Mouse (Mus musculus): ENCODE results near the gene Lrba.

Lrba gene

DNA sequence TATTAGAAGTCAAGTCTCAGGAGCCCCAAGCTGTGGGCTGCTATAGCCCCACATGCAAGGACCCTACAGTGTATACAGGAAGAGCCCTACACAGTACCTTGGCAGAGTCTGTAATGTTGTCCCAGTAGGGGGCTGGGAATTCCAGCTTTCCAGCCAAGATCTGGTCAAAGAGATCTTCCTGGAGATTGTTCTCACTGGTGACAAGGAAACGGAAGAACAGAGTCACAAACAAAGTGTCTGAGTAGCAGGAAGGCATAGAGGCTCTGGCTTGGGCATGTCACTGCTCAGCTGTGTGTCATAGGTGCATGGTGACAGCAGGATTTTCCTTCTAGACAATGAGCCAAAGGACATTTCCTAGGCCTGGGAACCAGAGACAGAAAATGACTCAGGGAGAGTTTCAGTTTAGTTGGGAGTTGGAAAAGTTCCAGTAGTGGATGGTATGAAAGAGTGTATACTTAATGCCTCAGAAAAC, 569.3 kb downstream of the Lrba start:
- DNase-seq (ENCODE audit: low spot score in 2 of 2), result no peak

DNA sequence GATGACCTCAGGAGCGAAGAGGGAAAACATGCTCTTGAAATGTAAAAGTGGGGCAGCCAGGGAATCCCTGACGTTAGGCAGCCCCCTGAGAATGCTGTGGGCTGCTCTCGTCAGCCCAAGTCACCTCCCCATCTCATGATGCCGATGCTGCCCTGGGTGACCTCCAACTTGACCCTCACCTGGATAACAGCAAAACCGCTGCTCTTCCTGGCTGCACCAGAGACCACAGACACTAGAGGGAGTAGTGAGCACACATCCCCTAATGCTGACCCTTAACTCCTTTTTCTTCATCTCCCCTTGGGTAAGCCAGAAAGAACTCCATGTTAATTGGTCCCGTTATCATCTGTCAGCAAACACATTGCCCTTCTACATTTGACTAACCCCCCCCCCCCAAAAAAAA, 572.2 kb downstream of the Lrba start:
- DNase-seq (ENCODE audit: low spot score in 2 of 2), result no peak

DNA sequence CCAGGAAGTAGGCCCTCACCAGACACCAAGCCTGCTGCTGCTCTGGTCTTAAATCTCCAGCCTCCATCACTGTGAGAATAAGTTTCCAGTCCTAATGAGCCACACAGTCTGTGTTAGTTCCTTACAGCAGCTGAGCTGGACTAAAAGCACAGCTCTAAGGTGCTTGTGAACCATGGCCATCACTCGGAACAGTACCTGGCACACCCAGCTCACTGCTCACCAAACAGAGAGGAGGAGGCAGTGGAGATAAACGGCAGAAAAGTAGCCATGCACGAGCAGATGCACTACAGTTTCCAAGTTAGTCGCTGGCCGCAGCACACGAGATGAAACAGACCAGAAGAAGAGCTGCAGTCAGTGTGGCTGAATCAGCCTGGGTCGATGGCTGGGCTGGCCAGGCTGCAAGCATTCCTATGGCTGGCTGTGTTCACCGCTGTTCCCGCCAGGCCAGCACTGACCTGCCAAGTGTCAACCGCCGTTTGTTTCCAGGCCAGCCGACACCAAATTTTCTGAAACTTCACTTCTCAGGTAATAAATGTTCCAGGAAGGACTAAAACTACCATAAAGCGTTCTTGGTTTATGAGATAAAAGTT, 573.5 kb downstream of the Lrba start:
- DNase-seq (ENCODE audit: low spot score in 2 of 2), result no peak

DNA sequence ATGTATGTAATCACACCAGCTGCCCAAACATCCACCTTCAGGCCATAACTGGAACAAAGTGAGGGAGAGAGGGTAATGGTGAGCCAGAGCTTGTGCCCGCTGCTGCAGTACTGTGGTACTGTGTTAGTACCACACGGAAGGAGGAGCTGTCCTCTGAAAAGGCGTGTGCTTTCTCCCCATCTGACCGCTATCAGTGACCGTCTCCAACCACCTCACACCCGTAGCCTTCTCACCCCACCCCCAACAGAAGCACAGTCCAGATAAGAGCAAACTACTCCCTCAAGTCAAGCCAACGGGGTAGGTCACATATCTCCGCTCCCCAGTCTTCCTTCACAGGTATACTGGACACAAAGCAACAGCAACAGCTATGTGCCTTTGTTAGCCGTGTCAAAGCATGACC, 574.6 kb downstream of the Lrba start:
- DNase-seq (ENCODE audit: low spot score in 2 of 2), result peak; percentile 37 to 69

DNA sequence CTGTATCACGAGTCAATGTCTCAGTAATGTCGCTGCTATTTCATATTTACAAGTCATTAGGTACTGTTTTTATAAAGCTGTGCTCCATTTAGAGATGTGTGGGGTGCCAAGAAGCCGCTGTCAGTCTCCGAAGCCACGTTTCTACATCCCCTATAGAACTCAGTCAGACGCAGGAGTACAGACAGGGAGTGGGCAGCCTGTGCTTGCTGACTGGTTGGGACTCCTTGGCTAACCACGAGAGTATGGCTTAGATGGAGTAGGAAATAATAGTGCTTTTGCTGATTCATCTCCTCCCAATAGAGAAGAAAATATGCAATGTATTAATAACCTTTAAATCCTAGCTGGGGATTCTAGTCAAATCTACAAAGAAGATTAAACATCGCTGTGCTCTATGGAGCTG, 576.4 kb downstream of the Lrba start:
- DNase-seq (ENCODE audit: low spot score in 2 of 2), result no peak

DNA sequence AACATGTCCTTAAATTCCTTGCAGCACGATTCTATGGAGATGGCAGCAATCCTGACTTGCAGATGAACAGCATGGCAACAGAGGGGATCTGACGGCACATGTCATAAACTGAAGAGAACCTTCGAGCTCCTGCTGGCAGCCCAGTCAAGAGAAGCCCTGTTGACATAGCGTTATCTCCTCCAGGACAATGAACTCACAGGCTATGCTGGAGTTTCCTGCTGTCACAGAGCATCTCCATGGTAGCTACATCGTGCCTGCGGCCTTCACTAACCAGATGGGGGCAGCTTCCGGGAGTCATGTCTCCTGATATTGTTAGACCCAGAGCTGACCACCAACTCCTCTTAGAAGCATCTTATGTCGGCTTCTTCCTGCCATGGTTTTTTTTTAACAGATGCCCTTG, 578.3 kb downstream of the Lrba start:
- no peak for DNase-seq (ENCODE audit: low spot score in 2 of 2)

DNA sequence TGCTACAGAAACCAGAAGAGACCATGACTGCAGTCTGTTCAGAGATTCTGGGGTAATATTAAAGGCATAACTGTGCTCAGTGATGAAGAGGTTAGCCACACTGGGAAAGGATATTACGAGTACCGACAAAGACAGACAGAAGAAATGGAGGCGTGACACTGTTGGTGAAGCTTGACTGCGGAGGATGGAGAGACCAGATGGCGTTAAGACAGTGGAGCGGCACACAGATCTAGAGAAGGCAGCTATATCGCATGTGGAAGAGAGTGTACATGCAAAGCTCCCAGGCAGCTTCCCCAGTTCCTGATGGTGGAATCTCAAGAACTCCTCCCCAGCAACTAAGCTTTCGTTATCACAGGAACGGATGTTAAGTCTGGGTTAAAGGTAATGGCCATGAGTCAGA, 579.8 kb downstream of the Lrba start:
- no peak for DNase-seq (ENCODE audit: low spot score in 2 of 2)

DNA sequence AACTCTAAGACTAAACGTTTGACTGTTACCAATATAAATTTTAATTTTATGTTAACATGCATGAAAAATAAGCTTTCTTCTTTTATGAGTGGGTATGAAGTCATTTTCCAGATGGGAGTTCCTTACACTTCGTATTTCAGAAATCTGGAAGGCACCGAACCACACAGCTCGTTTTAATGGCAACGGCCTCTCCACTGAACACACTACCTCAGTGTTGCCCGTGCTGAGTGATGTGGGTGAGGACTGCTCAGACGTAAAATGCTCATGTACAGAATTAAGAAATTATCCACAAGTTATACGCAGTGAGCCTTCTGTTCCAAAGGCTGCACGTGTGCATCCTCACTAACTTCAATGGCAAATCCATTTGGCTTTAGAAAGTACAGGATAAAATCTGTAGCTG, 582.4 kb downstream of the Lrba start:
- no peak for DNase-seq (ENCODE audit: low spot score in 2 of 2)

DNA sequence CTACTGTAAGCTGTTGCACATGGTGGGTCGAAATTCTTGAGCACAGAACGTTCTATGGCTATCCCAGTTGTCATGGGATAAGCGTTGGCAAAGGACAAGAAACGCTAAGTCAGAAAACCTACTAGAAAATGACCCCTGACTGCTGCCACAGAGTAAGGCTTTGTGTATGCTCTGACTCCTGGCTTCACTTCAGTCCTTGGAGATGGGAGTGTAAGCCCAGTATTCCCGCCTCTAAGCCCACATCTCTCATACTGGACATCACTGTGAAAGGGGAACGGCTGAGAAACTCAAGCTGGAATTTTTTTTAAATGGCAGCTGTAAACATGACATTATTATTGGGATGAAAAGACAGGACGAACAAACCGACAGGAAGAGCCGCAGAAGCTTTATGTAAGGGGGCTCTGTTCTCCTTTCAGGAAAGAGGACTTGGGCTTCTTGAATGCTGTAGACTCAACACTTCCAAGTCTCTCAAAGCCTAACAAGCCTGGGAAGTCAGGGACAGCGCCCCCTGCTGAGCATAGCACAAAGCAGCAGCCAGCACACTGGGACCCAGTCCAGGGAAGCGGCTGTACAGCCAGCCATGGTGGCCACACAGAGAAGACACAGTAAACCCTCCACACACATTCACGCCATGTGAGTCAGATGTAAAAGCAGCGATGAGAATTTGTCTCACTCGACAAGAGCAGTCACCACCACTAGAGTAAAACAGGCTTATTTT, 583.4 kb downstream of the Lrba start:
- no peak for DNase-seq (ENCODE audit: low spot score in 2 of 2)

DNA sequence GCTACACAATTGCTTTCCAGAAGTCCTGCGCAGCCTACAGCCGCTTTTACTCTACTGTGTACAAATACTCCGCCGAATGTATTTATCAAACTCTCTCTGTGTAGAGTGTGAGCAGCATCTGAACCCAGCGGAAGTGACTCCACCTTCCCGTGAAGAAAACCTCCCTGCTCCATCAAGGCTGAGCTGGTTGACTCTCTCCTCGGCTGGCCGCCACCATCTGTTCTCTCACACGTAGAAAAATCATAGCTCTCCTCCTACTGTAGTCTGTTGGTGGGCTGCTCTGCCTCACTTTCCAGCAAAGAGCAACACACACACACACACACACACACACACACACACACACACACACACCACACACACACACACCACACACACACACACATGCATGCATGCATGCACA, 584.7 kb downstream of the Lrba start:
- DNase-seq (ENCODE audit: low spot score in 2 of 2), result no peak

DNA sequence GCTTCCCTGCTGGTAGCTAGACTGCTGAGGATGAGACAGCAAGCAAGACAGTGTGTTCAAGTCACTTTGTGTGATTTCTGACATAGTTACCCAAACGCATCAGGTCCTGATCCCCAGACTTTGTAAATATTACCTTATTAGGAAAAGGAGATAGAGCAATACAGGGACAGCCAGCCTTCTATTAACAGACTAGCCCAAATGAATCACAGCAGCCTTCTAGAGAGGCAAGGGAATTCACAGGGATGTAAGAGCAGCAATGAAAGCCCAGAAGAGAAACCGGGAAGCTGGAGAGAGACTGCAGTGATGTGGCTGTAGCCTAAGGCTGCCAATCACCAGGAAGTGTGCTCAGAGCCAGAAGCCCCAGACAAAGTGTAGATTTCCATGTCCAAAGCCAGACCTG, 585.2 kb downstream of the Lrba start:
- DNase-seq (ENCODE audit: low spot score in 2 of 2), result no peak

DNA sequence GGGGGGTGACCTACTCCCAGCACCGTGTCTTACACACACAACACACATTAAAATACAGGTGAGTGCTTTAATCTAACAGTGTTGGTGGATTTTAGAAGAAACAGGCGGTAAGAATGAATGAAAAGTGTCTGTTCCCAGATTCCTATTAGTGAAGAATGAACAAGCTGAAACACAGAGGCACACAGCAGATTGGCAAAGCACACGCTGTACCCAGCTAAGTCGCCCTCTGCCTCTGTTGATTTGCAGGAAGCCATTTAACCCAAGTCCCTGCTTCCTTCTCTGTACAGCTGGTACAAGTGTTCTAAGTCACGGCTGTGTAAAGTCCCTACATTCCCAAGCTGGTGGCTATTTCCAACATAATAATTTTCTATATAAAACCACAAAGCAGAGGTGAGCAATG, 586.4 kb downstream of the Lrba start:
- no peak for DNase-seq (ENCODE audit: low spot score in 2 of 2)

DNA sequence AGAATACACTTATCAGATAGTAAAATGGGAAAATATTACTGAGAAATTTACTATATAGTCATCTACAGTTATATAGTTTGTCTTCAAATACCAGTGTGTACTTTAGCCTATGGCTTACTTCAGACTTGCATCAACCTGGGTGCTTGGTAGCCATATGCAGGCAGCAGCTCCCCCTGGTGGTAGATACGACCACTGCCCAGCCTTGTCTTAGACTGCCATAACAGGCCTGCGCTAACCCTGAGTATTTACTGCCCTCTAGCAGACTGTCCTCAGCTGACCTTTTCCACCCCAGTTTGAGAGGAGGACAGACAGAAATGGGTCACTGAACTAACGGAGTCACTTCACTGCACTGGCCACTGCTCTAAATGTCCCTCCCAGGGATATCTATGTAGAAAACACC, 588.2 kb downstream of the Lrba start:
- peak; percentile 67 to 68 for DNase-seq (ENCODE audit: low spot score in 2 of 2)

DNA sequence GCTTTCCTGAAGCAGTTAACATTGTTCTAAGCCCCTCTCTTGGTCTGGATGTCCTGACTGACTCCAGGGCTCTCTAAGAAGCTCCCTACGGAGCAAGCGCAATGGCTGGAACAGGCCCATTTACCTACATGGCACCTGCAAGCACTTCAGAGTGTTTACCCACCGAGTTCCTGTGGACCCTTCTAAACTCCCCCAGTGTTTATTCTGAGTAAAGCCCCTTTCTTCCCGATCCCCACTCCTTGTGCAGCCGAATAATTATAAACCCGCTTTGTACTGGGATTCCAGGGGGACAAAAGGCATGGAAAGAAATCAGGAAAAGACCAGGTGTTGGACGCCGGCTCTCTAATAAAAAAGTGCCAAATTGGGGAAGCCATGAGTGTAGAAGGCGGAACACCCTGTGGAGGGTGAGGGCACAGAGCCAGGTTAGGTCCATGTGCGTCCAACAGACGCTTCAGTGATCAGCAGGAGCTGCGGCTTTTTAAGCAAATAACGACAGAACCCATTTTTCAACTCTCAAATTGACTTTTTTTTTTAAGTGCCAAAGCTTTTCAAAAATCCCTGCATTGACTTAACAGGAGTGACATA, 593.6 kb downstream of the Lrba start:
- no peak for DNase-seq (ENCODE audit: low spot score in 2 of 2)

DNA sequence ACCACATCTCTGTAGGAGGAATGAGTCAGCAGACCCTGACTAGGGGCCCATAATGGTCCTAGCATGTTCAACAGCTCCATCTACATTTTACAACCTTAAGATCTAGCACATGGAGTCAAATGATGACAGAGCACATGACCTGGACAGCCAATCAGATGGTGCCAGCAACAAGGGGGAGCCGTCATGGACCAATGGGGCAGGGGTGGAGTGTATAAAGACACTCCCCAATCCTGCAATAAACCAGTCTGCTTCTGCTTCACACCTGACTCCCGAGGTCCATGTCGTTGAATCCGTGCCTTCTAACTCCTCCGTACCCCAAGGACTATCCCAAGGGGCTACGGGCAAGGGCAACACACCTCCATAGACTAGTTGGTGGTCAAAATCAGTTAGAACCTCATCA, 594.9 kb downstream of the Lrba start:
- DNase-seq (ENCODE audit: low spot score in 2 of 2), result no peak

DNA sequence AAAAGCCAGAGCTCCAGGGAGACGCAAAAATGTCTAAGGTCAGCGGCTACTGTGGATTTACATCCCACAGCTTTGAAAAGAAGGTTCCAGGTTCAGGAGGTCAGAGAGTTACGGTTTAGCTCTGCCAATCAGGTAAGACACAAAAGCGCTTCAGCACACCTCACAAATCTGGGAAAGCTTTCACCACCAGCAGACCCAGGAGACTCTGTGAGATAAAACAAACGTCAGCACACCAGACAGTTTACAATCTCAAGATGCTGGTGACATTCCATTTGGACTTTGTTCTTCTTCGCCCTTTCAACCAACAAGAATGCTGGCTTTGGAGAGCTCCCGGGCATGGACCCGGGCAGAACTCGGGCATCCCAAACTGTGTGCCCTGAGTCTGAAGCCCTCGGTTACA, 595.9 kb downstream of the Lrba start:
- DNase-seq (ENCODE audit: low spot score in 2 of 2), result no peak

DNA sequence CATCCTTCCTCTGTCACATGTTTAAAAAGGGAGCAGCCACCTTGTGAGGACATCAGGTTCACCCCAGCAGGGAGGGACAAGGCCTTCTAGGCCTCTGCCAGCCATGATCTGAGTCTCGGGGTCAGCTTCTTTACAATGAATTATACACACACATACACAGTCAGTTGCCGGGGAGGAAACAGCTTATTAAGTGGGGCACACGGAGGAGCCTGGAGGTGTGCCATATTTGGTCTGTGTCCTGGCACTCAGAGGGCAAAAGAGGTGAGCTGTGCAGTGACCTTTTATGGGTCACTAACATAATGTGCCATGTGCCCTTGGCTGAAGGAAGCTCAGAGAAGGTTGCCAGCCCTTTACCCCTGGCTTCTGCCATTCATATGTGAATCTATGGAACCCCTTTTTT, 596.9 kb downstream of the Lrba start:
- DNase-seq (ENCODE audit: low spot score in 2 of 2), result no peak

DNA sequence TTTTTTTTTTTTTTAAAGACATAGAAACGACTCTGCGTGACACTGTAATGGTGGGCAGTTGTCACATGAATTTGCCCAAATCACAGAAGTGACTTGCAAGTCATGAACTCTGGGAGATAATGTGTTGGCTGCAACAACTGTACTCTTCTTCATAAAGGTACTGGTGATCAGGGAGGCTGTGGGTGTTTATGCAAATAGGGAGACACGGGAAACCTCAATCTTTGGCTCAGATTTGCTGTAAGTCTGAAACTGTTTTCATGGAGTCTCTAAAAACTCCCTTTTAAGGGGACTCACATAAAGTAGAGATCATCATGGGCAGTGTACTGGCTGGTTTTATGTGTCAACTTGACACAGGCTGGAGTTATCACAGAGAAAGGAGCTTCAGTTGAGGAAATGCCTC, 603.0 kb downstream of the Lrba start:
- DNase-seq (ENCODE audit: low spot score in 2 of 2), result no peak

DNA sequence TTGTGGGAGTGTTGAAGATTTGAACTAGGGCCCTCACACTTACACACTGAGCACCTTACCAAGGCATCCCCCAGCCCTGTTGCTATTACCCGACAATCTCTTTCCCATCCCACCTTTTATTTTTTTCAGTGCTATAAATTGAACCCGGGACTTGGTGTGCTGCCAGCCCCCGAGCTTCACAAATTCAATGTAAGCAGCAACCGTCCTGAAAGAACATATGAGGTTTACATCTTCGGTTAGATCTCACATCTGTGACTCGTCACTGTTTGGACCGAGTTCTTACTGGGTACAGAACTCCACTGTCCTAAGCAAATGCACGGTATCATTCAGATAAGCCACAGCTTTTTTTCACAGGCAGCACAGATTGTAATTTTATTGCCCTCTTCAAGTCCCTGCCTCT, 607.6 kb downstream of the Lrba start:
- no peak for DNase-seq (ENCODE audit: low spot score in 2 of 2)

All from spleen, postnatal 36 days (tissue).